Mouse (Mus musculus) limb, embryonic 11.5 days (tissue): ENCODE results near the gene Xpo5. TPM values are rescaled to one million over a fixed set of nuclear protein-coding genes. Genes with fewer than 3 reads are reported as not detected.

Experiments
- ATAC-seq: fragments of 200-750 bp; cut with Nextera tagmentation; 2 replicates; pipeline ENCODE4 v1.8.0; 2017; ENCODE audit warnings: low read depth; ENCODE audit not compliant: insufficient number of reproducible peaks, low FRiP score, low TSS enrichment
- DNase-seq: peaks from one replicate; pipeline ENCODE4 v3.0.0-alpha.2; 2015; ENCODE audit warnings: low spot score
- H3K27ac ChIP-seq: fragments of 300-500 bp; sonication (generic); replicated peaks from 2 replicates; pipeline ENCODE4 v1.5.1; 2014; ENCODE audit warnings: low read depth, mild to moderate bottlenecking, low read length
- H3K27me3 ChIP-seq: fragments of 300-500 bp; sonication (generic); 2 replicates; pipeline ENCODE4 v1.6.1; 2014; ENCODE audit warnings: mild to moderate bottlenecking, low read length, mixed read lengths; ENCODE audit not compliant: control insufficient read depth, insufficient read depth
- H3K36me3 ChIP-seq: fragments of 300-500 bp; sonication (generic); 2 replicates; pipeline ENCODE4 v1.6.1; 2014; ENCODE audit warnings: mild to moderate bottlenecking, low read length, moderate library complexity, mixed read lengths; ENCODE audit not compliant: control insufficient read depth, insufficient read depth
- H3K4me1 ChIP-seq: fragments of 300-500 bp; sonication (generic); 2 replicates; pipeline ENCODE4 v1.6.1; 2014; ENCODE audit warnings: low read length, mixed read lengths; ENCODE audit not compliant: control insufficient read depth, insufficient read depth
- H3K4me2 ChIP-seq: fragments of 300-500 bp; sonication (generic); 2 replicates; pipeline ENCODE4 v1.6.1; 2014; ENCODE audit warnings: low read depth, mild to moderate bottlenecking, moderate library complexity; ENCODE audit not compliant: severe bottlenecking
- H3K4me3 ChIP-seq: fragments of 300-500 bp; sonication (generic); 2 replicates; pipeline ENCODE4 v1.5.1; 2014; ENCODE audit warnings: low read depth, low read length
- H3K9ac ChIP-seq: fragments of 300-500 bp; sonication (generic); 2 replicates; pipeline ENCODE4 v1.6.1; 2014; ENCODE audit warnings: mild to moderate bottlenecking, low read length
- H3K9me3 ChIP-seq: fragments of 300-500 bp; sonication (generic); 2 replicates; pipeline ENCODE4 v1.6.1; 2016; ENCODE audit warnings: low read length; ENCODE audit not compliant: control insufficient read depth
- WGBS: fragments of 180-500 bp; shearing (Covaris S2); extraction: QIAGEN DNeasy Blood & Tissue Kit; methylation state at CpG from one replicate; pipeline ENCODE4 v1.1.7; 2014; 5-methylcytosine and 5-hydroxymethylcytosine counted together
- microRNA counts: library from miRNA; unstranded; fragments of <30 nt; microRNA quantifications from one replicate; lab custom pipeline; 2016
- microRNA-seq: library from miRNA; unstranded; fragments of <30 nt; microRNA quantifications from one replicate; pipeline ENCODE4, GENCODE M21; 2016
- polyA plus RNA-seq: library from polyadenylated mRNA; unstranded; fragments of >200 nt; fragmentation: Nextera tagmentation; extraction: Ambion mirVana; gene quantifications from 2 replicates; pipeline ENCODE4 v1.2.1, GENCODE M21; 2014

The Xpo5 gene
- polyA plus RNA-seq, 1 experiment from 2014 or later, result 73.8 TPM

DNA sequence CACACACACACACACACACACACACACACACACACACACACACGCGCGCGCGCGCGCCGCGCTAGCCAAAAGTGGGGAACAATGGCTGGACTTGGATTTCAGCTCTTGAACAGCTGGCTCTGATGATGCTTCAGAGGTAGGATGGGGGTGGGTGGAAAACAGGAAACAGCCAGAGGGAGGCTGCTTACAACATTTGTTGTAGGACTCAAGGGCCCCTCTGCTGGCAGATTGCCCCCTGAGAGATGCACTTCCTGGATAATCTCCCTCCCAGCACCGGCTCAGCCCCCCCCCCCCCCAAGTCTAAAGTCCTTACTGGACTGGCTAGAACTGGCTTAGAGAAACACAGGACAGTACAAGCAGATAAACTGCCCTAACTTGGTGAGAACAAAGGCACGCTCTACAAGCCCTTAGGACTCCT, 85.1 kb downstream of the Xpo5 start:
- Histone ChIP-seq H3K4me3 (no peak overlapping the region), H3K27me3 (no peaks in the 10 kb centered on the region), H3K9ac (peak overlapping the region; percentile 17; the same call in 1 of the 2 replicates), H3K27ac (peak overlapping the region; percentile 42; the same call in 1 of the 2 replicates), H3K9me3 (no peaks in the 10 kb centered on the region), H3K4me2 (no peak overlapping the region), H3K36me3 (no peaks in the 10 kb centered on the region), H3K4me1 (peaks cover 2% of the 10 kb centered on the region; the same call in 1 of the 2 replicates)
- DNase-seq (peak; percentile 47), ATAC-seq (no peak)
- WGBS, result 55% methylated on average over 11 of the region's 11 CpGs

MicroRNAs within 50 kb of the gene (microRNA counts, 519-probe panel; counts per million panel counts)
- microRNA mmu-miR-693-3p (lab: Ali Mortazavi, UCI) (not detected), microRNA mmu-miR-693-5p (lab: Ali Mortazavi, UCI) (not detected)

Small RNA genes within 50 kb of the gene (microRNA-seq; reads per million reads assigned to microRNA genes)
- 0.92 reads per million for gene Mir693

Other genes with a start within 250 kb of the Xpo5 start
- 3.3 and 4.0 TPM in 2 replicates for gene Vegfa, start 170.4 kb upstream of the Xpo5 start, polyA plus RNA-seq
- gene Mrps18a, start 91.8 kb upstream of the Xpo5 start, polyA plus RNA-seq, result 152 and 165 TPM in 2 replicates
- 12.1 and 13.1 TPM in 2 replicates for gene Rsph9, start 58.6 kb upstream of the Xpo5 start, polyA plus RNA-seq
- gene Mad2l1bp, start 49.2 kb upstream of the Xpo5 start, polyA plus RNA-seq, result 34.9 and 39.7 TPM in 2 replicates
- 29.4 and 30.1 TPM in 2 replicates for gene Gtpbp2, start 41.8 kb upstream of the Xpo5 start, polyA plus RNA-seq
- gene Polh, start 137 bp upstream of the Xpo5 start, polyA plus RNA-seq, result 10.3 and 13.6 TPM in 2 replicates
- 123 and 124 TPM in 2 replicates for gene Polr1c, start 45.3 kb downstream of the Xpo5 start, polyA plus RNA-seq
- gene Yipf3, start 45.3 kb downstream of the Xpo5 start, polyA plus RNA-seq, result 64.0 and 76.9 TPM in 2 replicates
- gene Lrrc73, start 50.7 kb downstream of the Xpo5 start, polyA plus RNA-seq, result 0.69 and 0.72 TPM in 2 replicates
- 53.1 and 54.3 TPM in 2 replicates for gene Tjap1, start 80.2 kb downstream of the Xpo5 start, polyA plus RNA-seq
- 1.1 and 1.3 TPM in 2 replicates for gene Dlk2, start 94.6 kb downstream of the Xpo5 start, polyA plus RNA-seq
- 5.0 and 5.8 TPM in 2 replicates for gene Abcc10, start 125.6 kb downstream of the Xpo5 start, polyA plus RNA-seq
- gene Zfp318, start 180.9 kb downstream of the Xpo5 start, polyA plus RNA-seq, result 16.1 and 17.0 TPM in 2 replicates
- 0.31 TPM in 1 of 2 replicates, not detected in the other for gene Crip3, start 226.1 kb downstream of the Xpo5 start, polyA plus RNA-seq
- gene Slc22a7, start 235.7 kb downstream of the Xpo5 start, polyA plus RNA-seq, result not detected in 2 replicates